Mouse (Mus musculus) midbrain, embryonic 14.5 days (tissue): ENCODE measurements around the gene Rflnb. TPM values are rescaled to one million over a fixed set of nuclear protein-coding genes. Genes with fewer than 3 reads are reported as not detected.

ENCODE experiments used
- ATAC-seq: fragments of 200-750 bp; cut with Nextera tagmentation; 2 replicates; pipeline ENCODE4 v1.8.0; 2017; ENCODE audit warnings: moderate number of reproducible peaks, moderate library complexity; ENCODE audit not compliant: low FRiP score, low TSS enrichment
- DNase-seq: peaks from one replicate; pipeline ENCODE4 v3.0.0-alpha.2; 2015
- H3K27ac ChIP-seq: fragments of 300-500 bp; sonication (generic); replicated peaks from 2 replicates; pipeline ENCODE4 v1.5.1; 2014; ENCODE audit warnings: mild to moderate bottlenecking, low read depth, low read length, moderate library complexity
- H3K27me3 ChIP-seq: fragments of 300-500 bp; sonication (generic); 2 replicates; pipeline ENCODE4 v1.6.1; 2014; ENCODE audit warnings: low read length, control low read depth, mixed read lengths; ENCODE audit not compliant: control insufficient read depth, insufficient read depth
- H3K36me3 ChIP-seq: fragments of 300-500 bp; sonication (generic); 2 replicates; pipeline ENCODE4 v1.6.1; 2014; ENCODE audit warnings: low read length, control low read depth; ENCODE audit not compliant: control insufficient read depth, insufficient read depth
- H3K4me1 ChIP-seq: fragments of 300-500 bp; sonication (generic); 2 replicates; pipeline ENCODE4 v1.6.1; 2014; ENCODE audit warnings: mild to moderate bottlenecking, antibody characterized with exemption, low read length, control low read depth; ENCODE audit not compliant: control insufficient read depth, insufficient read depth
- H3K4me2 ChIP-seq: fragments of 300-500 bp; sonication (generic); 2 replicates; pipeline ENCODE4 v1.6.1; 2014; ENCODE audit warnings: mild to moderate bottlenecking, low read length, moderate library complexity
- H3K4me3 ChIP-seq: fragments of 300-500 bp; sonication (generic); replicated peaks from 2 replicates; pipeline ENCODE4 v1.5.1; 2014; ENCODE audit warnings: low read depth, low read length
- H3K9ac ChIP-seq: fragments of 300-500 bp; sonication (generic); replicated peaks from 2 replicates; pipeline ENCODE4 v1.6.1; 2014; ENCODE audit warnings: mild to moderate bottlenecking, low read length, moderate library complexity
- H3K9me3 ChIP-seq: fragments of 300-500 bp; sonication (generic); 2 replicates; pipeline ENCODE4 v1.6.1; 2016; ENCODE audit warnings: low read length, control low read depth, mixed read lengths; ENCODE audit not compliant: control insufficient read depth
- WGBS: fragments of 180-500 bp; shearing (Covaris S2); extraction: QIAGEN DNeasy Blood & Tissue Kit; methylation state at CpG from one replicate; pipeline ENCODE4 v1.1.7; 2014; 5-methylcytosine and 5-hydroxymethylcytosine counted together
- polyA plus RNA-seq: library from polyadenylated mRNA; unstranded; fragments of >200 nt; fragmentation: Nextera tagmentation; extraction: Ambion mirVana; gene quantifications from 2 replicates; pipeline ENCODE4 v1.2.1, GENCODE M21; 2014

The Rflnb gene
- polyA plus RNA-seq, 1 experiment from 2014 or later, result 7.7 TPM

GRCm38 (mm10) chr11:76040761-76041376, 13.3 kb upstream of the Rflnb start:
- 84% methylated on average over 4 of the region's 4 CpGs for WGBS
- H3K27ac ChIP-seq, result no peak overlapping the region
- H3K4me3 ChIP-seq, result no peak overlapping the region
- H3K9ac ChIP-seq, result no peak overlapping the region
- H3K4me2 ChIP-seq, result no peak overlapping the region
- H3K4me1 ChIP-seq, result no peaks in the 10 kb centered on the region
- H3K9me3 ChIP-seq, result no peaks in the 10 kb centered on the region
- DNase-seq (no peak), ATAC-seq (no peak)
- peaks cover 9% of the 10 kb centered on the region for H3K36me3 ChIP-seq
- H3K27me3 ChIP-seq, result no peaks in the 10 kb centered on the region

GRCm38 (mm10) chr11:76040106-76040505, 12.5 kb upstream of the Rflnb start:
- Histone ChIP-seq H3K4me1 (no peaks in the 10 kb centered on the region), H3K9ac (no peak overlapping the region), H3K27ac (no peak overlapping the region), H3K4me2 (no peak overlapping the region), H3K36me3 (peaks cover 6% of the 10 kb centered on the region), H3K9me3 (no peaks in the 10 kb centered on the region), H3K27me3 (no peaks in the 10 kb centered on the region), H3K4me3 (no peak overlapping the region)
- 90% methylated on average over 8 of the region's 8 CpGs for WGBS
- ATAC-seq, result no peak
- DNase-seq, result no peak

- H3K4me3 ChIP-seq, result no peak overlapping the region
- no peak overlapping the region for H3K4me2 ChIP-seq
- no peaks in the 10 kb centered on the region for H3K36me3 ChIP-seq
- H3K9me3 ChIP-seq, result no peaks in the 10 kb centered on the region
- no peak overlapping the region for H3K27ac ChIP-seq
- H3K9ac ChIP-seq, result no peak overlapping the region
- H3K27me3 ChIP-seq, result no peaks in the 10 kb centered on the region
- H3K4me1 ChIP-seq, result no peaks in the 10 kb centered on the region
- DNase-seq, result no peak
- 84% methylated on average over 3 of the region's 3 CpGs for WGBS
- ATAC-seq, result no peak
Observed at GRCm38 (mm10) chr11:76039271-76040053, 11.9 kb upstream of the Rflnb start.

GRCm38 (mm10) chr11:76037581-76038294, 10.2 kb upstream of the Rflnb start:
- 45% methylated on average over 6 of the region's 6 CpGs for WGBS
- no peaks in the 10 kb centered on the region for H3K9me3 ChIP-seq
- no peak for DNase-seq
- ATAC-seq, result no peak
- H3K36me3 ChIP-seq, result no peaks in the 10 kb centered on the region
- no peaks in the 10 kb centered on the region for H3K27me3 ChIP-seq
- H3K27ac ChIP-seq, result no peak overlapping the region
- H3K4me2 ChIP-seq, result no peak overlapping the region
- no peaks in the 10 kb centered on the region for H3K4me1 ChIP-seq
- H3K4me3 ChIP-seq, result no peak overlapping the region
- H3K9ac ChIP-seq, result no peak overlapping the region

- Histone ChIP-seq H3K4me2 (no peak overlapping the region), H3K27me3 (no peaks in the 10 kb centered on the region), H3K9ac (no peak overlapping the region), H3K4me3 (no peak overlapping the region), H3K36me3 (no peaks in the 10 kb centered on the region), H3K4me1 (no peaks in the 10 kb centered on the region), H3K27ac (no peak overlapping the region), H3K9me3 (no peaks in the 10 kb centered on the region)
- WGBS, result 88% methylated on average over 8 of the region's 8 CpGs
- ATAC-seq (no peak), DNase-seq (no peak)
Observed at GRCm38 (mm10) chr11:76035182-76035581, 7.6 kb upstream of the Rflnb start.

GRCm38 (mm10) chr11:76033836-76034235, 6.3 kb upstream of the Rflnb start:
- no peaks in the 10 kb centered on the region for H3K4me1 ChIP-seq
- no peaks in the 10 kb centered on the region for H3K27me3 ChIP-seq
- no peak for DNase-seq
- H3K4me3 ChIP-seq, result no peak overlapping the region
- H3K27ac ChIP-seq, result no peak overlapping the region
- no peak overlapping the region for H3K4me2 ChIP-seq
- no peak for ATAC-seq
- no peaks in the 10 kb centered on the region for H3K36me3 ChIP-seq
- no peaks in the 10 kb centered on the region for H3K9me3 ChIP-seq
- WGBS, result 51% methylated on average over 4 of the region's 4 CpGs
- H3K9ac ChIP-seq, result no peak overlapping the region

- no peak overlapping the region for H3K4me2 ChIP-seq
- no peaks in the 10 kb centered on the region for H3K36me3 ChIP-seq
- no peaks in the 10 kb centered on the region for H3K27me3 ChIP-seq
- H3K27ac ChIP-seq, result no peak overlapping the region
- H3K4me3 ChIP-seq, result no peak overlapping the region
- H3K9ac ChIP-seq, result no peak overlapping the region
- H3K4me1 ChIP-seq, result no peaks in the 10 kb centered on the region
- ATAC-seq (no peak), DNase-seq (no peak)
- H3K9me3 ChIP-seq, result no peaks in the 10 kb centered on the region
- WGBS, result 73% methylated on average over 6 of the region's 6 CpGs
Observed at GRCm38 (mm10) chr11:76033359-76033758, 5.8 kb upstream of the Rflnb start.

- WGBS, result 0% methylated on average over 14 of the region's 14 CpGs
Observed at GRCm38 (mm10) chr11:76028072-76028465, 487 bp upstream of the Rflnb start.

More at GRCm38 (mm10) chr11:76028072-76028465, 487 bp upstream of the Rflnb start:
- H3K4me3 ChIP-seq, result peak overlapping the region; percentile 57
- H3K27ac ChIP-seq, result no peak overlapping the region
- no peaks in the 10 kb centered on the region for H3K9me3 ChIP-seq
- peak; percentile 45 for DNase-seq
- peaks cover 11% of the 10 kb centered on the region for H3K4me1 ChIP-seq
- no peaks in the 10 kb centered on the region; the same call in none of the 2 replicates for H3K27me3 ChIP-seq
- peak overlapping the region; percentile 60 for H3K9ac ChIP-seq
- H3K36me3 ChIP-seq, result no peaks in the 10 kb centered on the region
- peak overlapping the region; percentile 92 for H3K4me2 ChIP-seq
- 0 out of 2 replicates have a peak, but pooled peaks have one; percentile 2 for ATAC-seq
